Mouse (Mus musculus) small intestine, adult 2 months (tissue): Measurements from ENCODE around the gene Rnf5.

ENCODE experiments used
- CTCF ChIP-seq: fragments of 200-500 bp; IDR thresholded peaks from 2 replicates; pipeline ENCODE4 v1.5.1; 2012; ENCODE audit warnings: low read depth, mild to moderate bottlenecking, control low read depth, inconsistent platforms, low read length, moderate library complexity, mixed read lengths; ENCODE audit not compliant: insufficient replicate concordance, insufficient read length; ENCODE audit errors: extremely low read depth
- POLR2A ChIP-seq: fragments of 200-500 bp; IDR thresholded peaks from 2 replicates; pipeline ENCODE4 v1.6.1; 2012; ENCODE audit warnings: low read depth, mild to moderate bottlenecking, control low read depth, inconsistent platforms, low read length, moderate library complexity

GRCm38 (mm10) chr17:34635671-34636070, 32.2 kb upstream of the Rnf5 start:
- TF ChIP-seq CTCF (no peak), POLR2A (no peak)
